Mouse (Mus musculus): ENCODE measurements around the gene Emc10.

The Emc10 gene

GRCm38 (mm10) chr7:44463556-44464225, 32.6 kb downstream of the Emc10 start:
- DNase-seq (ENCODE audit: low spot score in 2 of 2): no peak

GRCm38 (mm10) chr7:44463056-44463425, 33.3 kb downstream of the Emc10 start:
- no peak for DNase-seq (ENCODE audit: low spot score in 2 of 2)

- DNase-seq (ENCODE audit: low spot score in 2 of 2): no peak
Measured at GRCm38 (mm10) chr7:44462218-44463055, 33.9 kb downstream of the Emc10 start.

DNA sequence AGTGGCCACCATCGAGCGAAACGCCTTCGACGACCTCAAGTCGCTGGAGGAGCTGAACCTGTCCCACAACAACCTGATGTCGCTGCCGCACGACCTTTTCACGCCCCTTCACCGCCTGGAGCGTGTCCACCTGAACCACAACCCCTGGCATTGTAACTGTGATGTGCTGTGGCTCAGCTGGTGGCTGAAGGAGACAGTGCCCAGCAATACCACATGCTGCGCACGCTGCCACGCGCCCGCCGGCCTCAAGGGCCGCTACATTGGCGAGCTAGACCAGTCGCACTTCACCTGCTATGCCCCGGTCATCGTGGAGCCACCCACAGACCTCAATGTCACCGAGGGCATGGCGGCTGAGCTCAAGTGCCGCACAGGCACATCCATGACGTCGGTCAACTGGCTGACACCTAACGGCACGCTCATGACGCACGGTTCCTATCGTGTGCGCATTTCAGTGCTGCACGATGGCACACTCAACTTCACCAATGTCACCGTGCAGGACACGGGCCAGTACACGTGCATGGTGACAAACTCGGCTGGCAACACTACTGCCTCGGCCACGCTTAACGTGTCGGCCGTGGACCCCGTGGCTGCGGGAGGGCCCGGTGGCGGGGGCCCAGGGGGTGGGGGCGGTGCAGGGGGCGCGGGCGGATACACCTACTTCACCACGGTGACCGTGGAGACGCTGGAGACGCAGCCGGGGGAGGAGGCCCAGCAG, 34.7 kb downstream of the Emc10 start:
- no peak for DNase-seq (ENCODE audit: low spot score in 2 of 2)

GRCm38 (mm10) chr7:44460767-44461502, 35.4 kb downstream of the Emc10 start:
- DNase-seq (ENCODE audit: low spot score in 2 of 2): no peak

DNA sequence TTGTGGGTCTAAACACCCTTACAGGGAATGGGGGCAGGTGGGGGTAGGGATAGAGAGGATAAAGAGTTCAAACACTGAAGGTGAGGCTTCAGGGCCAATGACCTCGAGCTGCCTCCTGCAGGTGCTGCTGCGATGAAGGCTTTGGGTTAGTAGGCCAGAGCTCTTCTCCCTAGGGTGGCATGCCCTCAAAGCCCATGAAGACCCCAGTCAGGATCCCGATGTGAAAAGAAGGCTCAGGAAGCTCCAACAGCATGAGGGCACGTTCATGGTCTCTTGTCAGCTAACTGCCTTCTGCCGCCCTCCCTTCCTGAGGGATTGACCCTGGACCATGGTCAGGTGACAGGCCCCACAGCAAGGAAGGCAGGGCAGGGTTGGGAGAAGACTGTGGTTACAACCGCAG, 36.3 kb downstream of the Emc10 start:
- DNase-seq (ENCODE audit: low spot score in 2 of 2): no peak

- DNase-seq (ENCODE audit: low spot score in 2 of 2): no peak
Measured at GRCm38 (mm10) chr7:44456302-44456701, 40.0 kb downstream of the Emc10 start.

DNA sequence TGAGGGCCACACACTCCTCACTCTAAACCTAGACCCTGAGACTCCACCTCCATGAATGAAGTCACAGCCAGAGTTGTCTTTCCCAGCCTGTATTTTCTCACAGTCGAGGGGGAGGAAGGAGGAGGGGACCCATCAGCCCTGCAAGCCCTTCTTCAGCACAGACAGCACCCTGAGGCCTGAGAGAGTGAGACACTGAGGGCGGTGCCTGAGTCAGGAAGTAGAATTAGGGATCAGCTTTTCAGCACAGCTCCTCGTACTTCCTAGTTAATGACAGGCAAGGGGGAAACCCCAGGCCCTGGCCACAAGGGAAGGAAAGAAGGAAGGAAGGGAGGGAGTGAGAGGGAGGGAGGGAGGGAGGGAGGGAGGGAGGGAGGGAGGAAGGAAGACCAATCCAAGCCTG, 43.1 kb downstream of the Emc10 start:
- DNase-seq (ENCODE audit: low spot score in 2 of 2): no peak

DNA sequence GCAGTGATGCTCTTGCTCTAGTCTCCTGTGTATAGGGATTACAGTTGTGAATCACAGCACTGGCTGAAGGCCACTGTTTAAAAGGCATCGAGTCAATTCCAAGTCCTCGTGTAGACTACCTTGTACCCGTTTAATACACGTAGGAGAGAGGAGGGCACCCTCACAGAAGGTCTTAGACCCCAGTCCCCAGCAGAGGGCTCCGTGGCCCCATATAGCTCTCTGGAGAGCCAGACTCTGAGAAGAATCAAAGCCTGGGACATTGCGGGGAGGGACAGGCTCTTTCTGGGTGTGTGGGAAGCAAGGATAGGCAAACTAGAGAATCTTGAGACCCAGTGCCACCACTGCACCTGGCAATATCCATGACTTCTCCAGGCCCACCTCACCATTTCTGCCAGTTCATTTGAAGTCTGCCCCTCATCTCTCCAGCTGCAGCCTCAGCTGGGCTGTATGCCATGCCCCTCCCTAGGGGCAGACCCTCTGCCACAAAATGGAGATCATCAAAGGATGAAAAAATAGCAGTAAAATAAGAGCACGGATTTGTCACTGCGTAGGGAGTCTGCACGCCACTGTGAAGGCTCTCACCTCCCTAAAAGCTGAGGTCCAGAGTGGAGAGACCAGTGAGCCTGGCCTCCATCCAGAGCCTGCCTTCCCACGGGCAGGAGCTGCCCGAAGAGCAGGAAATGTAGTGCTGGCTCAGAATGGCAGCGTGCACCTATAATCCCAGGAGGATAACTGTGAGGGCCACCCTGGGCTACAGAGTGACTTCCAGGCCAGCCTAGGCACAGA, 50.1 kb downstream of the Emc10 start:
- no peak for DNase-seq (ENCODE audit: low spot score in 2 of 2)

DNA sequence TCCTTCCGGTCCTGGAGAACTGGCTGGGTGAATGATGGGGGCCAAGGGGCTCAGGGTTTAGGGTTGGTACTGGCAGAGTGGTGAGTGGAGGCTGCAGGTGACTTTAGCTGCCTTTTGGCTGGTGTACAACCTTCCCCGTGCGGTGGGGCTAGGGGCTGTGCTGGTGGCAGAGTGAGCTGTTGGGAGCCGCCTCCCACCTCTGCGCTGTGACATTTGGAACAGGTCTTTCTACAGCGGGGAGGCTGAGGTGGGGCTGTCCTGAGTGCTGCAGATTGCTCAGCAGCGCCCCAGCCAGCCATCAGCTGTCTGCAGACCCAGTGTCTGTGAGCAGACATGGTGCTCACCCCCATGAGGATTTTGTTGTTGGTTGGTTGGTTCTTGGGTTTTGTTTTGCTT, 50.8 kb downstream of the Emc10 start:
- no peak for DNase-seq (ENCODE audit: low spot score in 2 of 2)

DNA sequence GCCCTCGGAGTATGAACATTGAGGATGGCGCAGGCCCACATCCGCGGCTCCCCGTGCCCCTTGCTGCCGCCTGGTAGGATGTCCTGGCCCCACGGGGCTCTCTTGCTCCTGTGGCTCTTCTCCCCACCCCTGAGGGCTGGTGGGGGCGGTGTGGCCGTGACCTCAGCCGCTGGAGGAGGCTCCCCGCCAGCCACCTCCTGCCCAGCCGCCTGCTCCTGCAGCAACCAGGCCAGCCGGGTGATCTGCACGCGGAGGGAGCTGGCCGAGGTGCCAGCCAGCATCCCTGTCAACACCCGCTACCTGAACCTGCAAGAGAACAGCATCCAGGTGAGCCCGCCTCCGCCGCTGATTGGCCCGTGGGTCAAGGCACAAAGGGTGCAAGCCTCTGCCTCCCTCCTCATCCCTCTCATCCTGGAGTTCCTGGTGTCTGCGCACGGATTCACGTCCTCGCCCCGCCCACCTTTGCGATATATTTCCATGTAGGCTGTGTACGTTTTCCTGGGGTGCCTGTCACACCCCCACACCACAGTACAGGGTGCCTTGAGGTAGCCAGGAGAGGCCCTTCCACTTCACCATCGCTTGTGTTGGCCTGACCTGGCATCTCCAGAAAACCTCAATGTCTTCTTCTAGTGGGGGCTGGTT, 51.3 kb downstream of the Emc10 start:
- peak in 1 of 2 experiments; percentile 32 for DNase-seq (ENCODE audit: low spot score in 2 of 2)

- DNase-seq (ENCODE audit: low spot score in 2 of 2): no peak
Measured at GRCm38 (mm10) chr7:44443268-44444173, 52.8 kb downstream of the Emc10 start.

GRCm38 (mm10) chr7:44442407-44442821, 53.9 kb downstream of the Emc10 start:
- DNase-seq (ENCODE audit: low spot score in 2 of 2): no peak

DNA sequence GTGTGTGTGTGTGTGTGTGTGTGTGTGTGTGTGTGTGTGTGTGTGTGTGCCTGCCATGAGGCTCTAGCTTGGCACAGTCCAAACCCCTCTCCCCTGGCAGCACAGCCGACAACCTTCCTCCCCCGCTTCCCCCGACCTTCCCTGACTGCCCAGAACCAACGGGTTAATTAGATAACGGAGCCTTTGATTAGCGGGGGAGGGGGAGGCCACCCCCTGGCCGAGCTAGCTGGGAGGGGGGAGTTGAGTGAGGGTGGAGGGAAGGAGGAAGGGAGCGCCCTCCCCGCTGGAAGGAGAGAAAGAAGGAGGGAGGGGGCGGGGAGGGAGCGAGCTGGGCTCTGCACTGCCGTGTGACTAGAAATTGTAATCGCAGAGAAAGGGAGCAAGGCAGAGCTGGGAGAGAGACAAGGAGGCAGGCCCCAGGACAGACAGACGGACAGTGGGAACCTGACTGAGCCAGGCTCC, 54.6 kb downstream of the Emc10 start:
- no peak for DNase-seq (ENCODE audit: low spot score in 2 of 2)

GRCm38 (mm10) chr7:44441180-44441579, 55.1 kb downstream of the Emc10 start:
- no peak for DNase-seq (ENCODE audit: low spot score in 2 of 2)

GRCm38 (mm10) chr7:44440479-44440878, 55.9 kb downstream of the Emc10 start:
- DNase-seq (ENCODE audit: low spot score in 2 of 2): no peak

Measured in heart, adult 9 months (tissue).